Mouse (Mus musculus) layer of hippocampus, adult 8-10 months (tissue): Measurements from ENCODE around the gene Sept9. TPM values are rescaled to one million over a fixed set of nuclear protein-coding genes. Genes with fewer than 3 reads are reported as not detected.

ENCODE experiments used
- DNase-seq, 2 experiments: peaks; one replicate each; pipeline ENCODE4 v3.0.0; 2022; ENCODE audit warnings: low spot score in 2 of 2
- total RNA-seq, 4 experiments: library from RNA; stranded (reverse); gene quantifications; 2 replicates each; pipeline ENCODE4 v1.2.4; 2022

Sept9 gene
- total RNA-seq, 4 experiments from 2014 or later = 99.5 to 109 (median 104) TPM

DNA sequence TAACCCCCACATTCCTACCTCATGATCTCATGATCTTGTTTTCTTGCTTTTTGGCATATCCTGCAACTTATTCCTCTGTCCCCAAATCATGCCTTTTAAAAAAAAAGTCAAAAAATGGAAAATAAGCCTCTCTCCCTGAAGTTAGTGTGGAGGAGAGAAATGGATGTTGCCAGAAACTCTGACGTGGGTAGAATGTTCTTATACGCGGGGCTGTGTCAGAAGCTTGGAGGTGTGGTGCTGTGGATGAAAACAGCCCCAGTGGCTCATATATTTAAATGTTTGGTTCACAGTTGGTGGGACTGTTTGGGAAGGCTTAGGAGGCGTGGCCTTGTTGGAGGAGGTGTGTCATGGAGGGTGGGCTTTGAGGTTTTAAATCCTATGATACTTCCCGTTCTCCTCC is 169.9 kb downstream of the Sept9 start:
- DNase-seq = no peak

DNA sequence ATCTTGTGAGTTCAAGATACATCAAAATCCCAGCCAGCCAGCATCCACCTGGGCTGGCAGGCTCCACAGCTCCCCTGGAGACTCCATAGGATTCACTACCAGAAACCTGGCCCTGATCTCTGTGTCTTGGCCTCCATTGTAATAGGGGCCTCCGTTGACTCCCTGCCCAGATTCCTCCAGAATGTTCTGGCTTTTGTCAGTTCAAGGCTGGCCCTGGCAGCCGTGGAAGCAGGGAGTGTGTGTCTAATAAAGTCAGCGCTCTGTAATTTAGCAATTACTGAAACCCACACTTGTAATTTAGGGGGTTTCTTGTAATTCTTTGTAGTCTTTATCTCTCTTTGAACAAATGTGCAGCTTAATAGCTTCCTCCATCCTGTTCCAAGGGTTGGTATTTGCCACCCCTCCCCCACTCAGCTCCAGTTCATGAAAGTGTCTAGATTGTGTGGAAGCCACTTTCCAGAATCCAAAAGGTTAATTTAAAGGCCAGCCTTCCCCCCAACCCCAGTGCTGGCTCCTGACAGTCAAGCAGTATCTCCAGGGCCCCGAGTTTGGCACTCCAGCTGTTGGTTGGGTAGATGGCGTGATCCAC is 170.9 kb downstream of the Sept9 start:
- DNase-seq = no peak

DNA sequence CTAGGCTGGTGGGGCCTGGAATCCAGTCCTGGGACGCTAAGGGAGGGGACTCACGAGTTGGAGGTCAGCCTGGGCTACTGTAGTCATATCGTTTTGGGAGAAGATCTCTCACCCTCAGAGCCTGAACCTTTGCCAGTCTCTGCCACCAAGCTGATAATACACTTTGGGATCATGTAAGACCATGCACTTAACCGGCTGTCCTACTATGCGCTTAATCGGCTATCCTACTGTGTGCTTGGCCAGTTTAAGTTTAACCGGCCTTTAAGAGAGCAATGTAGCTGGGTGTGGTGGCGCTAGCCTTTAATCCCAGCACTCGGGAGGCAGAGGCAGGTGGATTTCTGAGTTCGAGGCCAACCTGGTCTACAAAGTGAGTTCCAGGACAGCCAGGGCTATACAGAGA is 173.1 kb downstream of the Sept9 start:
- DNase-seq = no peak

DNA sequence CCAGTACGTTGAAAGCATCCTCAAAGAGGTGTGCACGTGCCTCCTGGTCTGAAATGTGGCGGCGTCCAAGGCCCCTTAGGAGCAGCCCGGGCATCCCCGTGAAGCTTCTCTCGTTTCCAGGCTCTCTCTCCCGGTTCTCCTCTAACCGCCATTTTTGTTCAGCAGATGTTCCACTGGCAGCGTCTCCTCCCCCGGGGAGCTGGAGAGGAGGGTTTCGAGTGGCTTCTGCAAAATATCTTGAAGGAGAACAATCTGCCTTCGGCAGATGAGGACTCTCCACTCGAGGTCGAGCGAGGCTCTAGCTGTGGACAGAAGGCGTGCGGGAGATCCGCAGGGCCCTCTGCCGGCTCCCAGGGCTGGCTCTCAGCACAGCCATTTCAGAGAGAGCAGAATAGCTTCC is 173.7 kb downstream of the Sept9 start:
- no peak for DNase-seq

DNA sequence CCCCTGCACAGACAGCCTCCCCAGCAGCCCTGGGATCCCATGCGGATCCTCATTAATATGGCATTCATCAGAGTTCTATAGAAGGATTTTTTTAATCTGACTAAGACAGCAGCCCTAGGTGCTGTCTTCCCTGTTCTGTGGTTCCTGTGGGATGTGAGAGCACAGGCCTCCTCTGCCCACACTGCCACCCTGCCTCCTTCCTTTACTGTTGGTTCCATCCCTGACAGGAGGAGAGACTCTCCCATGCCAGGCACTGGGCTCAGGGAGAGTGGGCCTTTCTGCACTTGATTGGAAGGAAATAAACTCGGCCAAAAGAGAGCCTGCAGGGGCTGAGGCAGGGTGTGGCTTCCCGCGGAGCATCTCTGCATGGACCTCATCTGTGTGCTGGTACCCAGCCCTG is 174.4 kb downstream of the Sept9 start:
- DNase-seq = no peak

DNA sequence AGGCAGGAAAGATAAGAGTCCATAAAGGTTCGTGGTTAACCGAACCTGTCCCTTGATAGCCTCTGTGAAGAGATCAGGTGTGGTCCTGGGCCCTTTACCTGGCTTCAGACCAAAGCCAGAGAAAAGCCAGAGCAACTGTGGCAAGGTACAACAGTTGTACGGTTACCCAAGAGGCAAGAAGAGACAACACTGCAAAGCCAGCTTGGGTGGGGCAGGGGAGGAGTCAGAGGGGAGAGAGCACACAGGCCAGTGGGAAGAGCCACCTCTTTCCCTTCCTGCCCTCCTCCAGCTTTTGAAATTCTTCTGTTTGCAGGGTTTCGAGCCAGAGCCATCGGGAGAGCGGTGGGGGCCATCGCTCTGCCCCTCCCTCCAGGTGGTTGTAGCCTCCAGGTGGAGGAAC is 174.8 kb downstream of the Sept9 start:
- no peak for DNase-seq

DNA sequence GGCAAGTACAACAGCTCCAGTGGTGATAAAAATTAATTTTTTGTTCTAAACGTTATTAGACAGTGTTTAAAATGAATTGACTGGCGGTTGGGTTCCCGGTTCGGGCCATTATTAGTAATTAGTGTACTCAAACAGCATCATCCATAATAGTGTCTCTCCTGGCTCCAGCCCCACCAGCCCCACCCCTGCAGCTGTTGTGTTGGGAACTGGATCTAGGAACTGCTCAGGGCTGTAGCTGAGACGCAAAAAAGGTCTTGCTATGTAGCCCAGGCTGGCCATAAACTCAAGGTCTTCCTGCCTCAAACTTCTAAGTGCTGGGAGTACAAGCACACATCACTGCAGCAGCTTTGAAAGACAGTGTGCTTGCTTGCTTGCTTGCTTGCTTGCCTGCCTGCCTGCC is 180.3 kb downstream of the Sept9 start:
- no peak for DNase-seq

DNA sequence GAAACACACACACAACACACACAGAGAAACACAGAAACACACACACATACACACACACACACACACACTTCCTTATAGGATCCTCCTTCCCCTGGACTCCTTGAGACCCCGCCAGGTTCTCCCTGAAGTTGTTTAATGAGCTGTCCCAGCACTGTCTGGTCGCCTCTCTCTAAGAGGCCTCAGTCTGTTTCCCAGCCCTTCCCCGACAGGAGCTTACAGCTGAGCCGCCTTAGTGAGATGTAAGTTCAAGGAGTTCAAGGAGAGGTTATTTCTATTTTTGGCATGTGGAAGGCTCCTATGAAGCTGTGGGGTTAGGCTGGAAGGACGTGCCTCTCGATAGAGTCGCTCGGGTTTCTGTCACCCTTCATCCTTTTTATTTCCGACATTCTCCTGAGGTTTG is 184.8 kb downstream of the Sept9 start:
- DNase-seq = no peak

DNA sequence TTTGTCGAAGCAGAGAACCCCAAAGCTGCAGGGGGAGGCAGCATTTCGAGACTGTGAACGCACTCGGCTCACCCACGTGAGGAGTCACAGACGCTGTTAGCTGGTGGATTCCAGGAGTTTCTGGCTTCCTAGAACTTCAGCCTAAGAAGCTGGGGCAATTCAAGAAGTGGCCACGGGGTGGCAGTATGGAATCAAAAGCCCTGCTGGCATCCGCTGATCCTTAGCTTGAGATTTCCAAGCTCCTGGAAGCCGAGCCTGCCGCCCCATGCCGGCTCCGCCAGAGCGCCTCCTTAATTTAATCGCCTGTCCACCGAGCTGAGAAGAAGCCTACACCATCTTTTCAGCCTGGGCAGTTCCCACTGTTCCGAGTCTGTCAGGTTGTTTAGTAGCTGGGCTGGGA is 185.4 kb downstream of the Sept9 start:
- peak; percentile 85 to 97 for DNase-seq

DNA sequence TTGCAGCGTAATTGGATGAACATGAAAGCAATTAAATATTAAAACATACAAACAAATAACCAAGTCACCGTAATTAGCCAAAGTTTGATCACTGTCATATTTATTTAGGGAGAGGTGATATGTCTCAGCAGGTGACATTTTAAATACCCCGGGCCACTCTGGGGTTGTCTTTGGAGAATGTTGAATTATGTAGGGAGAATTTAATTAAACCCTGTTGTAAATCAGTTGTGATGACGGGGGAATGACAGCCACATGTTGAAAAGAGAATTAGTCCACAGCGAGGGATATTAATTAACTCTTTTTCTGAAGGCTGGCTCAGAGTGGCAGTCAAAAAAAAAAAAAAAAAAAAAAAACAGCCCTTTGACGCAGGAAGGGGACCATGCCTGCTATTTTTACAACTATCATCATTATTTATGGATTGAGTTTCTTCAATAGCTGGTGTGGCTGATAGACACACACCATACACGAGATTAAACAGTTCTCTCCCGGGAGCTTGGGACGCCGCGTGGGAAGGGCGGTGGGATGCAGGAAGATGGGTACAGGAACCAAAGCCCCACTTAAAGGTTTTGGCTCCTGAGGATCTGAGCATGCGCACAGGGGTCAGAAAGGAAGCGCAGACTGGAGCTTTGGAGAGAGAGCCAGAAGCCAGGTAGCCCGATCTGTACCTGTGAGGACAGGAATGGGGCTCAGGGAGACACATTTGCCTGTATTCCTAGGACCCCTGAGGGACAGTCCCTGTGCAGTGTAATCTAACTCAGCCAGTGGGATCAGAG is 186.1 kb downstream of the Sept9 start:
- no peak for DNase-seq

DNA sequence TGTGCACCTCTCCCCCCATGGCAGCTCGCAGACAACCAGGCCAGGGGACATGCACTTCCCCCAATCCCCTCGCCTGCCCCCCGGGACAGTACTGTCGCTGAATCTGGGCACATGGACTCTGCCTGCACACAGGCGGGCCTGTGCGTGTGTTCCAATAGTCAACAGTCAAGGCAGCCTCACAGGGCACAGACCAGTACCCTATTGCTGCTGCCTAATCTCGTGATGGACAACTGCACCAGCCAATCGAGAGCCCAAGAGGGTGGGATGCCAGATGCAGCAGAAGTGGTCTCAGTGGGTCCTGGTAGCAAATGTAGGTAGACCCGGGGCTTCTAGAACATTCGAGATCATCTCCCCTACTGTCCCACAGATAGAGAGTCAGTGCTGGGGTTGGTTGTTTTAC is 187.8 kb downstream of the Sept9 start:
- DNase-seq = no peak

DNA sequence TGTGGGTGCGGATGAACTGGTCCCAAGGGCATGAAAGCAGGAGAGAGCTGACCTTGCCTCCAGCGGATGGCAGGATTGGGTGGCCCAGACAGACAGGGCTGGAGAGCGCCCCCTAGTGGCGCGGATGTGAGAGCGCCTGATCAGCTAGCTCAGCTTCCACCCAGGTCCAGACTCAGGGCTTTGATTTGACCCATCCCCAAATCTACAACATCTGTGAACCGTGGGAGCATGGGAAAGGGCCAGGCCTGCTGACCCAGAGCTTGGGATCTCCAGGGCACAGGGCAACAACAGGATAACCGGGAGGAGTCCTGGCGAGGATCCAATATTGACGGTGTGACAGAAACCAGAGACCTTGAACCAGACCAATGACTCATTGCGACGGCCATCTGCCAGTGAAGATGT is 190.5 kb downstream of the Sept9 start:
- DNase-seq = no peak

DNA sequence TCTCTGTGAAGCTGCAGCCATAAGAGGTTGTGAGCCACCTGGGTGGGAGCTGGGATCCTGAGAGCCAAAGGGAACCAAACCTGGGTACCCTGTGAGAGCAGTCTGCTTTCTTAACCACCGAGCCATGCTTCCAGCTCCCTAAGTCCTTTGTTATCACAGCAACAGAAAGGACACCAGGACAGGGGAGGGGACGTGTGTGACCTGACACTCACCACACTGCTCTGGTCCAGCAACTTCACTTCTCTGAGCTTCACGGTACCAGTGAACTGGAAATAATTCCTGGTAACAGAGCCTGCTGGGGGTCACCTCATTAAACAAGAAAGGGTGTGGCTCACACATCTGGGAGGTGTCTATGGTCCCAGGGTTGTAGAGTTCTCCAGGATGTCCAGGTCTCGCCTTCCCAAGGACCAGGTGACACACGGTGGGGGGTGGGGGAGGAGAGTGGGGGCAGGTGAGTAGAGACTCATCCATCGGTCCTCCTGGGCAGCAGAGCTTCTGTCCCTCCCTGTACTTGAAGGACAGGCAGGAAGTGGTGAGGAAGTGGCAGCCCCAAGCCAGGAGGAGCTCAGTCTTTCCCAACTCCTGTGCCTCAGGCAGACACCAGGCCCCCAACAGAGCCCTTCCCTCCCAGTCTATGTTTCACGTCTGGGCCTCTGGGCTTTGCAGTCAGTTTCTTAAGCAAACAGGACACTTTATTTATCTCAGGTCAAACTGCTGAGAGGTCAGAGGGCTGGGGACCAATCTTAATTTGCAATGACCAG is 191.5 kb downstream of the Sept9 start:
- DNase-seq = no peak

DNA sequence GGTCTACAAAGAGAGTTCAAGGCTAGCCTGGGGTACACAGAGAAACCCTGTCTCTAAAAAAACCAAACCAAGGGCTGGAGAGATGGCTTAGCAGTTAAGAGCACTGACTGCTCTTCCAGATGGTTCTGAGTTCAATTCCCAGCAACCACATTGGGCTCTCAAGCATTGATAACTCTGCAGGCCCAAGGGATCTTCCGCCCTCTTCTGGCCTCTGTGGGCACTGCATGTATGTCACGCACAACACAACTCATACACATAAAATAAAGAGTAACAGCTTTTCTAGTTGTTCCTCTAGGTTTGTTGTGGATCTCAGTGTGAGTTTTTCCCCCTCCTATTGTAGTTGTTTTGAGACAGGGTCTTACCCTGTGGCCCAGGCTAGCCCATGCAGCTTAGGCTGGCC is 192.8 kb downstream of the Sept9 start:
- no peak for DNase-seq

DNA sequence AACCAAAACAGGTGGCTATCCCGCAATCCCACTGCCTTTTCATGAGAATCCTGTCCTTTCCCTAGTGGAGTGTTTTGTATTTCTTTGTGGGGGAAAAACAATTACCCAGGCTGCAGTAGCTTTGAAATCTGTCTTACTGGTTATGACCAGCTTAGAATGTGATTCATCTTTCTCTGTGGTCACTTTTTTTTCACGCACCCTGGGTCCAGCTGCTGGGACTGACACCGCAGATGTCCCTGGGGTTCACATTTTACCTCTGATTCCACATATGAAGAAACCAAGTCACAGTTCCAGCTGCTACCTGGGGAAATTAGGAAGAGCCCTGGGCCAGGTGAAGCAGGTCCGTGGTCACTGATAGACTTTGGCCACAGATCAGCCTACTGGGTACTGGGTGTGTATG is 194.3 kb downstream of the Sept9 start:
- no peak for DNase-seq

DNA sequence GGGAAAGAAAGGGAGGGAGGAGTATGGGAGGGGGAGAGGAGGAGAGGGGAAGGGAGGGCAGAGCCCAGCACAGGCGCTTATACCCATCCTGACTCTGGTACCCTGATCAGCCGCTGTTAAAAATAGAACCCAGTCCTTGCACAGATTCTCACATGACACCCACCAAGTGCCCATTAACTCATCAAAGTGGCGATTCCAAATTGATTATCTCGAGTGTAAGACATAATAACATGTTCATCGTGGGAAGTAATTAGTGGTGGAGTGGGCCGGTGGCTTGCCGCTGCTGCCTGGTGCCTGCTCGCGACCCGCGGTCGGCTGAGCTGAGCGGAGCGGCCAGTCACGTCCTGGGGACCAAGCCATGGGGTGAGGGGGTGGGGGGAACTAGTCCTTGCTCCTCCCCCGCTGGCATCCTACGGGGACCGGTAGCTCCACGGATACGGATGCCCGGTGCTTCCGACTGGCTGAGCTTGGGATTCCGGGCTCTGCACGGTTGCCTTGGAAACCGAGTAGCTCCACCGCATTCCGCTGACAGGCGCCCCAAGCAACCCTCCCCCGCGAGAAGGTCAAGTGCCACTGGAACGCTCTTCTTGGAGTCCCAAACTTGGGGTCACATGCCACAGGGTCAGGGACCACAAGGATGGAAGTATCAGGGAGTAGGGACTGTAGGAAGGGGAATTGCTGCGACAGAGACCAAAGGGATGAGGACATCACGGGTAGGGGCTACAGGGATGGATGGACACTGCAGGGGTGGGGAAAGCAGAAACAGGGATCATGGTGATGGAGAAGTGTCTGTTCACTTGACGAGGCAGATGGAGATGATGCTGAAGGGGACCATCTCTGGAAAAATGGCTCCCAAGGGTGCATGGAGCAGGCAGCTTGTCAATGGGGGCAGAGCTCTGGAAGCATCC is 195.0 kb downstream of the Sept9 start:
- DNase-seq = peak; percentile 64 to 65

DNA sequence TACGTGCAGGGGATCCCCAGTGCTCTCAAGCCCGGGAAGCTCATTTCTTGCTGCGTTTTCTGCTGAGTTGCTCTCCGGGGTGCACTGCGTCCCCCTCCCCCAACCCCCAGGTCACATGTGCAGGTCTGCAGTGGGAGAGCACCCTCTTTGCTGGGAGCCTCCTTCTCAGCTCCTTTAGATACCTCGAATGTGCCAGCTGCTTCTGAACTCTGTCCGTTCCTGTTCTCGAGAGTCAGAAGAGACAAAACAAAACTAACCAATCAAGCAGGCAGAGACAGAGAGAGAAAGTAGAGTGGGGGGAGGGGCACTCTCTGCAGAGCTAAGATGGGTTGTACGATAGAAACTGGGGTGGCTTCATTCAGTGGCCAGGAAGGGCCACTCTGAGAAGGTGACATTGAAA is 195.8 kb downstream of the Sept9 start:
- DNase-seq = no peak

DNA sequence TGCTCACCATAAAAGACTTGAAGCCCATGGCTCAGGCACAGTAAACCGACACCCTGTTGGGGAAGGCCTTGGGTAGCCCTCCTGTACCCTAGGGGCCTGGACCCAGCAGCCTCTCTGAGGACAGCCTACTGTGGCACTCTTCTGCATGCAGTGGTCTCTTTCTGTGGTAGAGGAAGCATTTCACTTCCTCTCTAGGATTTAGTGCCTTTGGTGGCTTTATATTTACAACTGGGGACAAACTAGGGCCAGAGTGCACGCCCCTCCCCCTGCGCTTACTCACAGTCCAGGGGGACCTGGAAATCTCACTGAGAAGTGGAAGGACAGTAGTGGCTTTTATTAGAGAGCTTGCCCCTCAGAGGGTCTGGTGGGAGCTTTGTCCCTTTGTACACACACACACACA is 197.5 kb downstream of the Sept9 start:
- no peak for DNase-seq

DNA sequence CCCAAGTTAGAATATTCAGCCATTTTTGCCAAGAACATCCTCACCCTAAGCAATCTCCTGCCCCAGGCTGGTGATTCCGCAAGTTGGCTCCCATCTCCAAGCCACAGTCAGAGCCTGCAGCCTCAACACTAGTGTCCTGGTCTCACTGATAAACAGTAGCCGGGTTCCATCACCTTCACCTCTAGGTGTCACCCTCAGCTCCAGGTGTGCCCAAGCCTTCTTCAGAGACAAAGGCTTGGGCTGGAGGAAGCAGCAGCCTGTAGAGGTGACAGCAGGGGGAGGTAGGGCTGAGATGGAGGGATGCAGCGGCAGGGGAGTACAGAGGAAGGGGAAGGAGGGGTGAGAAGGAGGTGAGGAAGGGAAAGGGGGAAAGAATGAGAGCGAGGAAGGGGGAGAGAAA is 198.3 kb downstream of the Sept9 start:
- DNase-seq = no peak

DNA sequence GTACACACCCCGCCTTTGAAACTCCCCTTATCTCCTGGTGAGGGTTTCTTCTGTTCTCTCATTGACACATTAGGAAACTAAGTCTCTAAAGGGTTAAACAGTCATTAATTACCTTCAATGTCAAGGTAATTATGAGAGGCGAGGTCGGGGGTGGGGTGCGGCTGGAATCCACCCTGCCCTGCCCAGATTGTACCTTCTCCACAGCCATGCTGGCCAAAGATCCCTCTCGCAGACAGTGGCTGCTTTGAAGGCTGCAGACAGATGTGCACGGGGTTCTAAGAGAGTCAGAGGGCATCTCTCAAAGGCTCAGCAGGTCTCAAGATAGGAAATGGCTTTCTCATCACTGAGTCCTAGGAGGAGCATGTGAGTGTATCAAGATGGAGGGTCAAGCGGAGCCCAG is 198.7 kb downstream of the Sept9 start:
- DNase-seq = no peak

DNA sequence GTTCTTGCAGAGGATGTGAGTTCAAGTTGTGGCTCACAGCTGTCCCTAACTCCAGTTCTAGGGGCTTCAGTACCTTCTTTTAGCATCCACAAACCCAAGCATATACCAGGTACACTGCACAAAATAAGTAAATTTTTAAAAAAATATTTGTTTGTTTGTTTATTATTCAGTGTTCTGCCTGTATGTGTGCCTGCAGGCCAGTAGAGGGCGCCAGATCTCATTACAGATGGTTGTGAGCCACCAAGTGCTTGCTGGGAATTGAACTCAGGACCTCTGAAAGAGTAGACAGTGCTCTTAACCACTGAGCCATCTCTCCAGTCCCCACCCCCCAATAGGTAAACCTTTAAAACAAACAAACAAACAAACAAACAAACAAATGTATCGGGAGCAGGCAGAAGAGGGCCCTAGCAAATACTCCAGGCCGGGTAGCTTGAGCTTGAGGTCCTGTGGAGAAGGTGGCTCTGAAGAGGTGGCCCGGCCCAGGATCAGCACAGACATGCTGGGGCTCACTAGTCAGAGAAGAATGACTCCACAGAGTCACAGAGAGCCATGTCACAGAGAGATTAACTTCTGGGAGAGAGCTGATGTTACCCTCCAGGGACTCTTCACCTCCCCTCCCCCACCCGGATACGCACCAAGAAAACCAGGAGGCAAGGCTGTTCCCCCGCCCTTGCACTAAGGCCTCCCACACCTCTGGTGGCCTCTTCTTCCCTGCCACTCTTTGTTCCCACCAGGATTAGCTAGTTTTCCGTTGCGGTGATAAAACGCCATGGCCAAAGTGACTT is 202.3 kb downstream of the Sept9 start:
- DNase-seq = no peak
